Mouse (Mus musculus) ES-E14 (cell line): ENCODE measurements at regions not wholly inside any gene's neighbourhood (a gene's known extent, or its start where the extent isn't known, plus 50 kb on each side); places are given as distances from the start of the nearest gene placed in this dataset.

Source experiments
- HCFC1 ChIP-seq: IDR thresholded peaks from 2 replicates; pipeline ENCODE4 v1.6.1; 2012; ENCODE audit warnings: low read length, inconsistent platforms, borderline replicate concordance; ENCODE audit not compliant: insufficient read depth
- ZC3H11A ChIP-seq: IDR thresholded peaks from 2 replicates; pipeline ENCODE4 v1.6.1; 2012; ENCODE audit warnings: low read depth, mild to moderate bottlenecking, inconsistent platforms, low read length, borderline replicate concordance
- ZNF384 ChIP-seq: IDR thresholded peaks from 2 replicates; pipeline ENCODE4 v1.6.1; 2012; ENCODE audit warnings: low read depth, low read length, inconsistent platforms

GRCm38 (mm10) chr4:84088166-84088565 lies 562.8 kb downstream of the Ccdc171 start:
- no peak for TF ChIP-seq HCFC1
- TF ChIP-seq ZC3H11A, result no peak
- TF ChIP-seq ZNF384, result no peak
